23 mouse cellular contexts compared by ENCODE assay signal in the genomic region with DNA sequence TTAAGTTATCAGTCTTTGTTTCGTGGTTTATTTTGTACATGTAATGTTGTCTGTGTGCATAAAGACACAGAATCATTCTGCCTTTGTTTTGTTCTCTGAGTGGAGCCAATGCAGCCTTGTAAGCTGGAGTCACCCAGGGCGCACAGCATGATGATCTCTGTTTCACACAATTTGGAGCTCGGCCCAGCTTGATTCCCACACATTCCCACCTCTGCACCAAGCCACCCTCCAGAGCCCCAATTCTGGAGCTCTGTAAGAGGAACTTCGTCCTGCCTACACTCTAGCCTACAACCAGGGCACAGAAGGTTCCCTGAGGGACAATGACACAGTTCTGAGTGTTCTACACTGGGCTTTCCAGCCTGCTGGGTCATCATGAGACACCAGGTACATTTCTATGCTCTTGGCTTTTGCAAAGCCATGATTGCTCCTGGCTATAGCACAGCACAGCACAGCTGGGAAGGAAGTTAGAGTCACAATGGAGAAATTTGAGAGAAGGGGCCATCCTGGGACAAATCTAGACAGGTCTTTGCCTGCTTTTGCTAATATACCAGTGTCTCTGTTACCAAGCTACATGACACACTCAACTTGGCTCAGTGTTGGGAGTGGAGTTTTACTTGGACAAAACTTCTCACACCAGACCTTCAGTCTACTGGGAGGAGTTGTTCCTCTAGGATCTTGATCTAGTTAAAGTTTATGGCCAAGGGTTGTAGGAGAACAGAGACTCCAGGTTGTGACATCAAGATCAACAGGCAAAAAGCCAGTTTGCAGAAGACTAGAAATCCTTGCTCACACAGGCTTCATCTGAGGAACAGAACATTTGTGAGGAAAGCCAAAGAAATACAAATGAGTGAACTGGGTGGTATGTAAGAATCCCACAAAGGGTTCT.
A peak's percentile ranks its signal among the peaks of the same experiment; 100 is the strongest.
DNase-seq lines count a peak whose midpoint lies in the region; ATAC-seq lines count a peak whose summit lies in the region.
"Had no signal": no experiment of that assay in that cellular context is flagged by ENCODE, and none has a peak within 500 bp of the region (broad histone marks: within the 10 kb centered on the region; RNA-seq: fewer than 3 reads in every experiment).

No protein-coding gene starts in this region.

- ATAC-seq in heart, embryonic 12.5 days (ENCODE audit: insufficient number of reproducible peaks, low FRiP score) = no peak
- ATAC-seq in granulocyte monocyte progenitor cell, adult 5-6 weeks (replicated peaks; ENCODE audit: poor library complexity, severe bottlenecking) = 0 out of 2 replicates have a peak, but pooled peaks have one; percentile 3
- ATAC-seq: forebrain, embryonic 14.5 days; hindbrain, postnatal 0 days; intestine, embryonic 16.5 days; midbrain, embryonic 15.5 days had no signal

- H3K9ac ChIP-seq in heart, embryonic 12.5 days = no peak overlapping the region
- H3K9ac ChIP-seq: liver, embryonic 13.5 days; lung, embryonic 14.5 days; midbrain, embryonic 15.5 days; neural tube, embryonic 13.5 days had no signal

- 0 out of 2 replicates have a peak, but pooled peaks cover 3% of the 10 kb centered on the region for H3K9me3 ChIP-seq in heart, embryonic 12.5 days (replicated peaks)
- H3K9me3 ChIP-seq: hindbrain, embryonic 10.5 days; liver, embryonic 13.5 days; midbrain, embryonic 15.5 days; neural tube, embryonic 13.5 days had no signal

- peak; percentile 90 for DNase-seq in heart, adult 11 months
- peak; percentile 17 to 45 for DNase-seq in left cerebral cortex, adult 18-20 months (ENCODE audit: low spot score in 2 of 2)
- no peak for DNase-seq in left cerebral cortex, adult 8-10 months (ENCODE audit: low spot score in 2 of 2)
- no peak for DNase-seq in embryo, embryonic 10 days (ENCODE audit: low spot score)
- DNase-seq: adrenal gland, postnatal 10 days; cerebellum, adult 8-10 months; cerebellum, postnatal 36 days; kidney, adult 9 months; kidney, postnatal 14 days; liver, embryonic 13.5 days; lung, embryonic 14.5 days; lung, postnatal 36 days had no signal

- no peak overlapping the region for H3K4me2 ChIP-seq in heart, embryonic 12.5 days
- H3K4me2 ChIP-seq: liver, embryonic 13.5 days; lung, embryonic 14.5 days; midbrain, embryonic 15.5 days; neural tube, embryonic 13.5 days had no signal

- no peaks in the 10 kb centered on the region for H3K36me3 ChIP-seq in heart, embryonic 12.5 days
- H3K36me3 ChIP-seq: hindbrain, embryonic 10.5 days; liver, embryonic 13.5 days; midbrain, embryonic 15.5 days; neural tube, embryonic 13.5 days had no signal

- 83% methylated on average over 4 of the region's 4 CpGs for WGBS in heart, embryonic 12.5 days

- no peak overlapping the region for H3K4me3 ChIP-seq in heart, embryonic 12.5 days
- H3K4me3 ChIP-seq in brown adipose tissue, adult 24 weeks (ENCODE audit: insufficient read depth, low read depth, low read length) = no peak overlapping the region
- H3K4me3 ChIP-seq: hindbrain, embryonic 10.5 days; liver, embryonic 13.5 days; midbrain, embryonic 15.5 days; myocyte; neural tube, embryonic 13.5 days had no signal

- peaks cover 20% of the 10 kb centered on the region for H3K4me1 ChIP-seq in heart, embryonic 12.5 days (replicated peaks)
- peaks cover 31% of the 10 kb centered on the region for H3K4me1 ChIP-seq in brown adipose tissue, adult 24 weeks (ENCODE audit: control insufficient read depth, insufficient read depth, insufficient read length, low read length)
- H3K4me1 ChIP-seq: midbrain, embryonic 15.5 days; neural tube, embryonic 13.5 days had no signal

- H3K27me3 ChIP-seq in heart, embryonic 12.5 days (replicated peaks) = no peaks in the 10 kb centered on the region
- H3K27me3 ChIP-seq: liver, embryonic 13.5 days; midbrain, embryonic 15.5 days; neural tube, embryonic 13.5 days had no signal

- H3K27ac ChIP-seq in heart, embryonic 12.5 days (ENCODE audit: poor library complexity, severe bottlenecking) = no peak overlapping the region
- H3K27ac ChIP-seq in brown adipose tissue, adult 24 weeks (replicated peaks; ENCODE audit: low read depth, low read length) = 0 out of 2 replicates have a peak overlapping the region, but pooled peaks have one; percentile 2
- H3K27ac ChIP-seq: hindbrain, embryonic 10.5 days; hindbrain, postnatal 0 days; liver, embryonic 13.5 days; midbrain, embryonic 15.5 days; neural tube, embryonic 13.5 days; stomach, postnatal 0 days had no signal

Comparison
In these comparisons a context has a peak if more than half of its experiments do, and no peak if none do; other contexts are left out.
1. DNase-seq: peak in heart, adult 11 months (single experiment) and left cerebral cortex, adult 18-20 months (2 of 2); none in left cerebral cortex, adult 8-10 months (0 of 2) and embryo, embryonic 10 days (single experiment).